Mouse (Mus musculus): ENCODE data around the gene Traf3. TPM values are rescaled to one million over a fixed set of nuclear protein-coding genes. Genes with fewer than 3 reads are reported as not detected.

The Traf3 gene
- polyA plus RNA-seq, 2 experiments = 2.7 to 2.8 TPM

DNA sequence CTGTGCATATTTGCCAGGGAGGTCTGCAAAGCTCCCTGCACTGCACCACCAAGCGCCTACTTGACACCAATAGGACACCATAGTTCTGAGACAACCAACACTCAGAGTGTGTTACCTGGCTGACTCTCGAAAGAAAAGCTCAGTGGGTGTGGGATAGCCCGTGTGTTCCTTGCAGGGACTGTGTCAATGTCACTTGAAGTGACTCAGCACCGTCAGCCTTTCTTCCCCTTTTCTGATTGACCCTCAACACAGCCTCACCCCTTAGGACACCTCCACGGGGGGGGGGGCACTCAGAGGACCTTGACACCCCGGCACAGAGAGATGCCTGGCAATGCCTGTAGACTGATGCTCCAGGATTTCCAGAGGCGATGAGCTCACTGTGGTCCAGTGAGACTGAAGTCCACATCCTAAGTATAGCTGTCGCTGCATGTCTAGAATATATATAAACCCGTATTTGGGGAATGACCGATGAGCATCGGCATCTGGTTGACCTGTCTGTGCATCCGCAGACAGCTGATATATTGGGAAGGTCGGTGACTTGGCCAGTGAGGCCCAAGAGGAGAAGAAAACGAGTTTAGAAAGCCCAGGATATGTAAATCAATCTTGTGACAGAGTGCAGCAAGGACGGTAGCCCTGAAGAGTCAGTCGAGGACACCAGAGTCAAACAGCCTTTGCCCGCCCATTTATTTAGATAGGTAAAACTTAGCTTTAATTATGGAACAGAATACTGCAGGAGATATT is 16.5 kb upstream of the Traf3 start:
- no peak for TF ChIP-seq EP300 (IDR thresholded peaks at IDR 0.05; ENCODE audit: low read depth)
- no peak for TF ChIP-seq CTCF (IDR thresholded peaks at IDR 0.05; ENCODE audit: low read depth)
- Histone ChIP-seq H3K27me3 (ENCODE audit: control insufficient read depth, insufficient read depth, low read length) (no peaks in the 10 kb centered on the region), H3K4me2 (ENCODE audit: low read depth) (no peak overlapping the region; the same call in 1 of the 2 replicates), H3K9ac (replicated peaks) (no peak overlapping the region), H3K9me3 (ENCODE audit: control insufficient read depth, low read length) (no peaks in the 10 kb centered on the region), H3K4me3 (ENCODE audit: insufficient read depth in 1 of 2, low read depth in 2 of 2, low read length in 2 of 2) (no peak overlapping the region), H3K27ac (no peak overlapping the region), H3K36me3 (replicated peaks; ENCODE audit: control insufficient read depth, insufficient read depth, low read depth) (no peaks in the 10 kb centered on the region), H3K4me1 (replicated peaks; ENCODE audit: control insufficient read depth in 2 of 2, insufficient read depth in 2 of 2, low read length in 1 of 2) (peaks cover 15 to 34% of the 10 kb centered on the region in 2 experiments)
- ATAC-seq (ENCODE audit: insufficient read depth) = no peak
- 43% methylated on average over 17 of the region's 17 CpGs for WGBS (ENCODE audit: insufficient replicate concordance)
- DNase-seq (ENCODE audit: low read depth in 3 of 3, low spot score in 3 of 3) = no peak

DNA sequence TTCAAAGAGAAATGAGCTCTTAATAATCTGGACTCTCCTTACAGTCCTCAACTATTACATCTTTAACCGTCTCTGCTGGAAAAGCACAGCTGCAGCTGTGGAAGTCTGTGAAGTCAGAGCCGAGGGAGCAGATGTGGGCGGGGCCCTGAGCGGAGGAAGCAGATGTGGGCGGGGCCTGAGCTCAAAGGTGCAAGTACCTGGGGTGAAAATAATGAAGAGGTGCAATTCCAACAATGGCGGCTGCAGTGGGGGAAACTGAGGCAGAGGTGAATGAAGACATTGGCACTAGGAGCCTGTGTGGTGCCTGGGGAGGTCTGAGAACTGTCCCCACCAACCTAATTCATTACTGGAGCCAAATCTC is 16.0 kb upstream of the Traf3 start:
- WGBS (ENCODE audit: insufficient replicate concordance) = 5% methylated on average over 6 of the region's 6 CpGs
- Histone ChIP-seq H3K4me1 (replicated peaks; ENCODE audit: control insufficient read depth in 2 of 2, insufficient read depth in 2 of 2, low read length in 1 of 2) (peaks cover 15 to 34% of the 10 kb centered on the region in 2 experiments), H3K4me2 (ENCODE audit: low read depth) (no peak overlapping the region; the same call in 1 of the 2 replicates), H3K9ac (replicated peaks) (no peak overlapping the region), H3K36me3 (replicated peaks; ENCODE audit: control insufficient read depth, insufficient read depth, low read depth) (no peaks in the 10 kb centered on the region), H3K9me3 (ENCODE audit: control insufficient read depth, low read length) (no peaks in the 10 kb centered on the region), H3K27me3 (ENCODE audit: control insufficient read depth, insufficient read depth, low read length) (no peaks in the 10 kb centered on the region), H3K4me3 (ENCODE audit: insufficient read depth in 1 of 2, low read depth in 2 of 2, low read length in 2 of 2) (no peak overlapping the region), H3K27ac (no peak overlapping the region)
- TF ChIP-seq EP300 (IDR thresholded peaks at IDR 0.05; ENCODE audit: low read depth) (no peak), CTCF (IDR thresholded peaks at IDR 0.05; ENCODE audit: low read depth) (no peak)
- DNase-seq (ENCODE audit: low read depth in 3 of 3, low spot score in 3 of 3) (no peak), ATAC-seq (ENCODE audit: insufficient read depth) (no peak)

DNA sequence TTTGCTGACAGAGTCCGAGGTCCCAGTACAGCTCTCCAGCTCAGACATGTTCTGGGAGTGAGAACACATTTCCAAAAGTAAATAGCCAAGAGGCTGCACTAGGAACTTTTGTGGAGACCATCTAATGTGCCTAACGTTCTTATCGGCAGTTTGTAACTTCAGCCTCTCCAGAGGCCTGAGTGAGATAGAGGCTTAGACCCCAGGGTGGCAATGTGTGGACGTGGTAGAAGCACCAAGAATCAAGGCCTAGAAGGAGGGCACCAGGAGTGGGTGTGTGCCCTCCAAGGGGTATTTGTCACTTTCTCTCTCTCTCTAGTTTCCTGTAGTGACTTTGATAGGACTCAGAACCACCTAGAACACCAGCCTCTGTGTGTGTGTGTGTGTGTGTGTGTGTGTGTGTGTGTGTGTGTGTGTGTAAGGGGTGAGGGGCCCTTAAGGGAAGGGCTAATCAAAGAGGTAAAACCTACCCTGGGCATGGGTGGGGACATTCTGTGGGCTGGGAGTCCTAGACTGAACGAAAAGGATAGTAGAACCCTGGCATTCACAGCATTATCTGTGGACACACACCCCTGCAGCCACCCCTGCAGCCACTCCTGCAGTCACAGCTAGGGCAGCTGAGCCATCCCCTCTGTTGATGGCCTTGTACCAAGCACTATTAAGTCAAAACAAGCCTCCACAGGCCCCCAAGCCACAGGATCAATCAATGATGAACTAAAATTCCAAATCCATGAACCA is 14.6 kb upstream of the Traf3 start:
- peaks cover 15 to 34% of the 10 kb centered on the region in 2 experiments for H3K4me1 ChIP-seq (replicated peaks; ENCODE audit: control insufficient read depth in 2 of 2, insufficient read depth in 2 of 2, low read length in 1 of 2)
- H3K9ac ChIP-seq (replicated peaks) = no peak overlapping the region

DNA sequence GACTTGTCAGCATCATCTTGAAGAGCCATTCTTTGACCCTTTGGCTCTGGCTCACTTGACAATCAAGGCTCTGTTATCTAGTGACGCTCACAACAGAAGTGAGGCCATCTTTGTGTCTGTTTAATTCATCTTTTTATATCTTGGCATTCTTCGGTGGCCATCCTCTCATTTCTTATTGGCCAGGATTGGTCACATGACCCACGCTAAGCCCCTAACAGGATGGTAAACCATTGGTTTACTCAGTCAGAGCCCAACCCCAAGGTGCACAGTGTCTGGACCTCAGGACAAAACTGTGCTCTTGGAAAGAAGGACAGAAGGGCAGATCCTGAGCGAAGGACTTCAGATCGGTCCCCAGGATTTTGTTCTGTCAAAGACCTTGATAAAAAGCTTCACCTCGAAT is 13.6 kb upstream of the Traf3 start:
- Histone ChIP-seq H3K27ac (no peak overlapping the region), H3K27me3 (ENCODE audit: control insufficient read depth, insufficient read depth, low read length) (no peaks in the 10 kb centered on the region), H3K4me3 (ENCODE audit: insufficient read depth in 1 of 2, low read depth in 2 of 2, low read length in 2 of 2) (no peak overlapping the region), H3K9ac (replicated peaks) (no peak overlapping the region), H3K36me3 (replicated peaks; ENCODE audit: control insufficient read depth, insufficient read depth, low read depth) (no peaks in the 10 kb centered on the region), H3K9me3 (ENCODE audit: control insufficient read depth, low read length) (no peaks in the 10 kb centered on the region), H3K4me1 (replicated peaks; ENCODE audit: control insufficient read depth in 2 of 2, insufficient read depth in 2 of 2, low read length in 1 of 2) (peaks cover 15 to 34% of the 10 kb centered on the region in 2 experiments), H3K4me2 (ENCODE audit: low read depth) (no peak overlapping the region)
- ATAC-seq (ENCODE audit: insufficient read depth) (no peak), DNase-seq (ENCODE audit: low read depth in 3 of 3, low spot score in 3 of 3) (no peak)
- TF ChIP-seq EP300 (IDR thresholded peaks at IDR 0.05; ENCODE audit: low read depth) (no peak), CTCF (IDR thresholded peaks at IDR 0.05; ENCODE audit: low read depth) (no peak)
- WGBS (ENCODE audit: insufficient replicate concordance) = 71% methylated on average over 6 of the region's 6 CpGs

More for the DNA sequence above, 14.6 kb upstream of the Traf3 start:
- H3K27me3 ChIP-seq (ENCODE audit: control insufficient read depth, insufficient read depth, low read length) = no peaks in the 10 kb centered on the region
- H3K36me3 ChIP-seq (replicated peaks; ENCODE audit: control insufficient read depth, insufficient read depth, low read depth) = no peaks in the 10 kb centered on the region
- peak overlapping the region; percentile 61 for H3K27ac ChIP-seq
- TF ChIP-seq CTCF (IDR thresholded peaks at IDR 0.05; ENCODE audit: low read depth) (peak; percentile 12; the same call in 1 of the 2 replicates), EP300 (IDR thresholded peaks at IDR 0.05; ENCODE audit: low read depth) (peak; percentile 48; the same call in 1 of the 2 replicates)
- no peak overlapping the region for H3K4me3 ChIP-seq (ENCODE audit: insufficient read depth in 1 of 2, low read depth in 2 of 2, low read length in 2 of 2)
- peak in 2 of 3 experiments; percentile 44 to 47 for DNase-seq (ENCODE audit: low read depth in 3 of 3, low spot score in 3 of 3)
- 38% methylated on average over 5 of the region's 5 CpGs for WGBS (ENCODE audit: insufficient replicate concordance)
- H3K9me3 ChIP-seq (ENCODE audit: control insufficient read depth, low read length) = no peaks in the 10 kb centered on the region
- ATAC-seq (ENCODE audit: insufficient read depth) = peak; percentile 92
- H3K4me2 ChIP-seq (ENCODE audit: low read depth) = peak overlapping the region; percentile 36

Data from liver, embryonic 14.5 days (tissue).